Mouse (Mus musculus): ENCODE results near the gene Phex. TPM values are rescaled to one million over a fixed set of nuclear protein-coding genes. Genes with fewer than 3 reads are reported as not detected.

Gene Phex
- polyA plus RNA-seq, 1 experiment from 2014 or later = 0.23 TPM

GRCm38 (mm10) chrX:157307411-157307810 lies 107.7 kb downstream of the Phex start:
- Histone ChIP-seq H3K4me2 (no peak overlapping the region), H3K4me1 (replicated peaks) (no peaks in the 10 kb centered on the region), H3K36me3 (no peaks in the 10 kb centered on the region), H3K9ac (no peak overlapping the region), H3K4me3 (no peak overlapping the region), H3K27me3 (no peaks in the 10 kb centered on the region), H3K9me3 (replicated peaks) (no peaks in the 10 kb centered on the region), H3K27ac (no peak overlapping the region)
- ATAC-seq (replicated peaks; ENCODE audit: insufficient number of reproducible peaks, insufficient read depth, low FRiP score, low read depth) = no peak
- 5% methylated on average over 3 of the region's 3 CpGs for WGBS

- Histone ChIP-seq H3K27me3 (no peaks in the 10 kb centered on the region), H3K9ac (no peak overlapping the region), H3K4me2 (no peak overlapping the region), H3K36me3 (no peaks in the 10 kb centered on the region), H3K27ac (no peak overlapping the region), H3K4me1 (replicated peaks) (no peaks in the 10 kb centered on the region), H3K9me3 (replicated peaks) (no peaks in the 10 kb centered on the region), H3K4me3 (no peak overlapping the region)
- no peak for ATAC-seq (replicated peaks; ENCODE audit: insufficient number of reproducible peaks, insufficient read depth, low FRiP score, low read depth)
- 50% methylated on average over 4 of the region's 4 CpGs for WGBS
Observed at GRCm38 (mm10) chrX:157306796-157307405, 108.2 kb downstream of the Phex start.

- Histone ChIP-seq H3K27ac (no peak overlapping the region), H3K27me3 (no peaks in the 10 kb centered on the region), H3K4me1 (replicated peaks) (no peaks in the 10 kb centered on the region), H3K9me3 (replicated peaks) (no peaks in the 10 kb centered on the region), H3K4me3 (no peak overlapping the region), H3K36me3 (no peaks in the 10 kb centered on the region), H3K4me2 (no peak overlapping the region), H3K9ac (no peak overlapping the region)
- no peak for ATAC-seq (replicated peaks; ENCODE audit: insufficient number of reproducible peaks, insufficient read depth, low FRiP score, low read depth)
- WGBS = 70% methylated on average over 5 of the region's 5 CpGs
Observed at GRCm38 (mm10) chrX:157305852-157306232, 109.3 kb downstream of the Phex start.

- Histone ChIP-seq H3K36me3 (no peaks in the 10 kb centered on the region), H3K27me3 (no peaks in the 10 kb centered on the region), H3K4me3 (no peak overlapping the region), H3K4me2 (no peak overlapping the region), H3K4me1 (replicated peaks) (no peaks in the 10 kb centered on the region), H3K27ac (no peak overlapping the region), H3K9ac (no peak overlapping the region), H3K9me3 (replicated peaks) (no peaks in the 10 kb centered on the region)
- WGBS = 36% methylated on average over 6 of the region's 6 CpGs
- no peak for ATAC-seq (replicated peaks; ENCODE audit: insufficient number of reproducible peaks, insufficient read depth, low FRiP score, low read depth)
Observed at GRCm38 (mm10) chrX:157305193-157305851, 109.8 kb downstream of the Phex start.

GRCm38 (mm10) chrX:157292411-157292810 lies 122.7 kb downstream of the Phex start:
- Histone ChIP-seq H3K4me3 (no peak overlapping the region), H3K27me3 (no peaks in the 10 kb centered on the region), H3K4me1 (replicated peaks) (no peaks in the 10 kb centered on the region), H3K4me2 (no peak overlapping the region), H3K27ac (no peak overlapping the region), H3K9ac (no peak overlapping the region), H3K36me3 (no peaks in the 10 kb centered on the region), H3K9me3 (replicated peaks) (no peaks in the 10 kb centered on the region)
- ATAC-seq (replicated peaks; ENCODE audit: insufficient number of reproducible peaks, insufficient read depth, low FRiP score, low read depth) = no peak

- 54% methylated on average over 1 of the region's 1 CpGs for WGBS
- Histone ChIP-seq H3K4me1 (replicated peaks) (no peaks in the 10 kb centered on the region), H3K4me3 (no peak overlapping the region), H3K36me3 (no peaks in the 10 kb centered on the region), H3K9ac (no peak overlapping the region), H3K27ac (no peak overlapping the region), H3K9me3 (replicated peaks) (no peaks in the 10 kb centered on the region), H3K4me2 (no peak overlapping the region), H3K27me3 (no peaks in the 10 kb centered on the region)
- no peak for ATAC-seq (replicated peaks; ENCODE audit: insufficient number of reproducible peaks, insufficient read depth, low FRiP score, low read depth)
Observed at GRCm38 (mm10) chrX:157276581-157276980, 138.5 kb downstream of the Phex start.

- WGBS = 74% methylated on average over 3 of the region's 3 CpGs
- no peak overlapping the region for H3K4me3 ChIP-seq
- H3K4me2 ChIP-seq = no peak overlapping the region
- H3K9ac ChIP-seq = no peak overlapping the region
- H3K27ac ChIP-seq = no peak overlapping the region
- no peaks in the 10 kb centered on the region for H3K27me3 ChIP-seq
- no peaks in the 10 kb centered on the region for H3K36me3 ChIP-seq
- H3K4me1 ChIP-seq (replicated peaks) = no peaks in the 10 kb centered on the region
- no peaks in the 10 kb centered on the region for H3K9me3 ChIP-seq (replicated peaks)
- no peak for ATAC-seq (replicated peaks; ENCODE audit: insufficient number of reproducible peaks, insufficient read depth, low FRiP score, low read depth)
Observed at GRCm38 (mm10) chrX:157273291-157273690, 141.8 kb downstream of the Phex start.

- Histone ChIP-seq H3K36me3 (no peaks in the 10 kb centered on the region), H3K9ac (no peak overlapping the region), H3K9me3 (replicated peaks) (no peaks in the 10 kb centered on the region), H3K27ac (no peak overlapping the region), H3K4me1 (replicated peaks) (no peaks in the 10 kb centered on the region), H3K4me2 (no peak overlapping the region), H3K4me3 (no peak overlapping the region), H3K27me3 (no peaks in the 10 kb centered on the region)
- no peak for ATAC-seq (replicated peaks; ENCODE audit: insufficient number of reproducible peaks, insufficient read depth, low FRiP score, low read depth)
- 48% methylated on average over 3 of the region's 3 CpGs for WGBS
Observed at GRCm38 (mm10) chrX:157271609-157272008, 143.5 kb downstream of the Phex start.

- no peak overlapping the region for H3K9ac ChIP-seq
- ATAC-seq (replicated peaks; ENCODE audit: insufficient number of reproducible peaks, insufficient read depth, low FRiP score, low read depth) = no peak
- no peak overlapping the region for H3K4me2 ChIP-seq
- no peaks in the 10 kb centered on the region for H3K27me3 ChIP-seq
- no peak overlapping the region for H3K27ac ChIP-seq
- WGBS = 45% methylated on average over 5 of the region's 5 CpGs
- H3K4me3 ChIP-seq = no peak overlapping the region
- no peaks in the 10 kb centered on the region for H3K36me3 ChIP-seq
- H3K9me3 ChIP-seq (replicated peaks) = no peaks in the 10 kb centered on the region
- H3K4me1 ChIP-seq (replicated peaks) = no peaks in the 10 kb centered on the region
Observed at GRCm38 (mm10) chrX:157269726-157270305, 145.3 kb downstream of the Phex start.

GRCm38 (mm10) chrX:157268141-157268540 lies 147.0 kb downstream of the Phex start:
- H3K4me1 ChIP-seq (replicated peaks) = no peaks in the 10 kb centered on the region
- 68% methylated on average over 1 of the region's 1 CpGs for WGBS

GRCm38 (mm10) chrX:157202736-157203135 lies 212.4 kb downstream of the Phex start:
- Histone ChIP-seq H3K27ac (no peak overlapping the region), H3K9me3 (replicated peaks) (no peaks in the 10 kb centered on the region), H3K4me3 (no peak overlapping the region), H3K27me3 (no peaks in the 10 kb centered on the region), H3K4me1 (replicated peaks) (no peaks in the 10 kb centered on the region), H3K36me3 (no peaks in the 10 kb centered on the region), H3K9ac (no peak overlapping the region), H3K4me2 (no peak overlapping the region)
- no peak for ATAC-seq (replicated peaks; ENCODE audit: insufficient number of reproducible peaks, insufficient read depth, low FRiP score, low read depth)
- 88% methylated on average over 1 of the region's 1 CpGs for WGBS

More at GRCm38 (mm10) chrX:157268141-157268540, 147.0 kb downstream of the Phex start:
- Histone ChIP-seq H3K9me3 (replicated peaks) (no peaks in the 10 kb centered on the region), H3K4me3 (no peak overlapping the region), H3K4me2 (no peak overlapping the region), H3K27ac (no peak overlapping the region), H3K36me3 (no peaks in the 10 kb centered on the region), H3K9ac (no peak overlapping the region), H3K27me3 (no peaks in the 10 kb centered on the region)
- ATAC-seq (replicated peaks; ENCODE audit: insufficient number of reproducible peaks, insufficient read depth, low FRiP score, low read depth) = no peak

GRCm38 (mm10) chrX:157184167-157184566 lies 230.9 kb downstream of the Phex start:
- no peak overlapping the region for H3K4me2 ChIP-seq
- WGBS = 64% methylated on average over 4 of the region's 4 CpGs
- H3K4me3 ChIP-seq = no peak overlapping the region
- H3K27ac ChIP-seq = no peak overlapping the region
- no peaks in the 10 kb centered on the region for H3K4me1 ChIP-seq (replicated peaks)
- no peaks in the 10 kb centered on the region for H3K27me3 ChIP-seq
- ATAC-seq (replicated peaks; ENCODE audit: insufficient number of reproducible peaks, insufficient read depth, low FRiP score, low read depth) = no peak
- no peaks in the 10 kb centered on the region for H3K9me3 ChIP-seq (replicated peaks)
- no peak overlapping the region for H3K9ac ChIP-seq
- H3K36me3 ChIP-seq = no peaks in the 10 kb centered on the region
